Mouse (Mus musculus): Measurements from ENCODE around the gene Ankfy1. TPM values are rescaled to one million over a fixed set of nuclear protein-coding genes. Genes with fewer than 3 reads are reported as not detected.

Gene Ankfy1
- polyA plus RNA-seq (2012; rRNA removed), result 45.6 and 48.3 TPM in 2 replicates

GRCm38 (mm10) chr11:72689551-72690510 is at the start of gene Ankfy1:
Gene Ankfy1, plus strand, starts transcription at chr11:72690006.

GRCm38 (mm10) chr11:72795455-72796295 is 105.9 kb downstream of the Ankfy1 start, which contains the start of the genes Cyb5d2 and Zzef1:
Gene Cyb5d2, minus strand, starts transcription at chr11:72796142.
Gene Zzef1, plus strand, starts transcription at chr11:72796226.

Other genes starting within 250 kb of the Ankfy1 start
- gene Mybbp1a, start 248.7 kb upstream of the Ankfy1 start, polyA plus RNA-seq (2012; rRNA removed), result 63.5 and 64.5 TPM in 2 replicates
- 42.7 and 57.9 TPM in 2 replicates for gene Spns2, start 200.1 kb upstream of the Ankfy1 start, polyA plus RNA-seq (2012; rRNA removed)
- 0.12 and 0.16 TPM in 2 replicates for gene Spns3, start 139.5 kb upstream of the Ankfy1 start, polyA plus RNA-seq (2012; rRNA removed)
- 47.7 and 49.6 TPM in 2 replicates for gene Ube2g1, start 82.7 kb upstream of the Ankfy1 start, polyA plus RNA-seq (2012; rRNA removed)
- gene Cyb5d2, start 106.1 kb downstream of the Ankfy1 start, polyA plus RNA-seq (2012; rRNA removed), result 5.7 and 6.2 TPM in 2 replicates
- 28.6 and 32.1 TPM in 2 replicates for gene Zzef1, start 106.2 kb downstream of the Ankfy1 start, polyA plus RNA-seq (2012; rRNA removed)

All from central nervous system, embryonic 18 days (tissue).